ENCODE assay signal across 28 mouse cellular contexts in the genomic region with DNA sequence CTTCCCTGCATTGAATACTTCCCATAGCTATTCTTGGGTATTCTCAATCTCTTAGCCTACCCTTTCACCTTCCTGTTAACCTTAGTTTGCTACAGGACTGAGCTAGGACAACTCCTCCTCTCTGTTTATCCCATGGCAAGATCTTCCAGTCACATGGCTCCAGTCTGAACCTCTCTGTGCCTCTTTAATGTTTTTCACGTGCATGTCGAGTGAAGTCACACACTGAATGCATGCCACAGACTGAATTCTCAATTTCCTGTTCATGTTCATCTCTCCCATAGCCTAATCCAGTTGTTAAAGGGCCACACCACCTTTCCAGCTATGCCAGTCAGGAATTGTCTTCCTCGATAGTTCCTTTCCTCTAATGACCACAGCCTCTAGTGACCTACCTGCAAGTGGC. TPM values are rescaled to one million over a fixed set of nuclear protein-coding genes. Genes with fewer than 3 reads are reported as not detected.
"Had no signal": no experiment of that assay in that cellular context is flagged by ENCODE, and none has a peak within 500 bp of the region (broad histone marks: within the 10 kb centered on the region; RNA-seq: fewer than 3 reads in every experiment).

No protein-coding gene starts in this region.

- H3K9me3 ChIP-seq: embryonic facial prominence, embryonic 10.5 days; embryonic facial prominence, embryonic 12.5 days; embryonic facial prominence, embryonic 13.5 days; embryonic facial prominence, embryonic 15.5 days; forebrain, embryonic 10.5 days; forebrain, embryonic 12.5 days; forebrain, embryonic 13.5 days; forebrain, embryonic 15.5 days had no signal

- H3K27me3 ChIP-seq: embryonic facial prominence, embryonic 12.5 days; embryonic facial prominence, embryonic 13.5 days; embryonic facial prominence, embryonic 15.5 days; forebrain, embryonic 12.5 days; forebrain, embryonic 13.5 days; forebrain, embryonic 15.5 days had no signal

- H3K4me2 ChIP-seq: embryonic facial prominence, embryonic 12.5 days; embryonic facial prominence, embryonic 13.5 days; embryonic facial prominence, embryonic 15.5 days; forebrain, embryonic 12.5 days; forebrain, embryonic 13.5 days; forebrain, embryonic 15.5 days had no signal

- ATAC-seq: forebrain, embryonic 13.5 days; forebrain, embryonic 14.5 days; forebrain, embryonic 15.5 days; forebrain, embryonic 16.5 days; forebrain, postnatal 0 days had no signal

- DNase-seq: cerebellum, adult 2 months; cerebellum, adult 8-10 months; cerebellum, adult 9-10 months; cerebellum, adult 9-11 months; cerebellum, postnatal 10 days; cerebellum, postnatal 14 days; cerebellum, postnatal 25 days; cerebellum, postnatal 36 days; embryo, embryonic 11 days; forebrain, postnatal 0 days; gastrocnemius, adult 2 months; gastrocnemius, postnatal 10 days; gastrocnemius, postnatal 14 days; gastrocnemius, postnatal 25 days; gastrocnemius, postnatal 36 days; heart, adult 11 months; heart, adult 18-20 months had no signal

- H3K9ac ChIP-seq: embryonic facial prominence, embryonic 12.5 days; embryonic facial prominence, embryonic 13.5 days; embryonic facial prominence, embryonic 15.5 days; forebrain, embryonic 12.5 days; forebrain, embryonic 13.5 days; forebrain, embryonic 15.5 days; forebrain, postnatal 0 days had no signal

- H3K4me1 ChIP-seq: embryonic facial prominence, embryonic 10.5 days; embryonic facial prominence, embryonic 12.5 days; embryonic facial prominence, embryonic 13.5 days; embryonic facial prominence, embryonic 15.5 days; forebrain, embryonic 15.5 days had no signal

- H3K36me3 ChIP-seq: embryonic facial prominence, embryonic 10.5 days; embryonic facial prominence, embryonic 12.5 days; embryonic facial prominence, embryonic 13.5 days; embryonic facial prominence, embryonic 15.5 days; forebrain, embryonic 10.5 days; forebrain, embryonic 12.5 days; forebrain, embryonic 15.5 days had no signal

- H3K27ac ChIP-seq: embryonic facial prominence, embryonic 10.5 days; embryonic facial prominence, embryonic 12.5 days; embryonic facial prominence, embryonic 13.5 days; embryonic facial prominence, embryonic 15.5 days; forebrain, embryonic 10.5 days; forebrain, embryonic 12.5 days; forebrain, embryonic 13.5 days; forebrain, embryonic 15.5 days; gastrocnemius, adult 2 months had no signal

- H3K4me3 ChIP-seq: embryonic facial prominence, embryonic 10.5 days; embryonic facial prominence, embryonic 12.5 days; embryonic facial prominence, embryonic 13.5 days; embryonic facial prominence, embryonic 15.5 days; erythroblast, embryonic 14.5 days; forebrain, embryonic 10.5 days; forebrain, embryonic 12.5 days; forebrain, embryonic 13.5 days; forebrain, embryonic 15.5 days; gastrocnemius, adult 2 months had no signal

RNA-seq across cellular contexts. Expression of a gene that starts 6.4 kb away (rescaled TPM):
- polyA plus RNA-seq: erythroblast, embryonic 14.5 days had no signal
